Mouse (Mus musculus): Measurements from ENCODE around the gene Ubac2.

Gene Ubac2

GRCm38 (mm10) chr14:122012193-122012592 lies 133.8 kb downstream of the Ubac2 start:
- no peak for DNase-seq

GRCm38 (mm10) chr14:122012814-122013213 lies 134.4 kb downstream of the Ubac2 start:
- DNase-seq = no peak

GRCm38 (mm10) chr14:122013417-122013951 lies 135.1 kb downstream of the Ubac2 start:
- DNase-seq = no peak

GRCm38 (mm10) chr14:122017958-122018357 lies 139.5 kb downstream of the Ubac2 start:
- DNase-seq = no peak

- no peak for DNase-seq
Observed at GRCm38 (mm10) chr14:122019389-122019788, 141.0 kb downstream of the Ubac2 start.

- DNase-seq = no peak
Observed at GRCm38 (mm10) chr14:122020567-122020966, 142.1 kb downstream of the Ubac2 start.

GRCm38 (mm10) chr14:122023054-122023453 lies 144.6 kb downstream of the Ubac2 start:
- DNase-seq = no peak

GRCm38 (mm10) chr14:122023928-122024327 lies 145.5 kb downstream of the Ubac2 start:
- DNase-seq = no peak

- DNase-seq = no peak
Observed at GRCm38 (mm10) chr14:122028926-122029745, 150.7 kb downstream of the Ubac2 start.

- no peak for DNase-seq
Observed at GRCm38 (mm10) chr14:122029851-122030250, 151.4 kb downstream of the Ubac2 start.

GRCm38 (mm10) chr14:122032045-122032444 lies 153.6 kb downstream of the Ubac2 start:
- no peak for DNase-seq

- no peak for DNase-seq
Observed at GRCm38 (mm10) chr14:122034451-122034850, 156.0 kb downstream of the Ubac2 start, which contains the start of gene Timm8a2. TSS of gene Timm8a2 (plus strand) at chr14:122034674.

GRCm38 (mm10) chr14:122035181-122035580 lies 156.8 kb downstream of the Ubac2 start:
- DNase-seq = no peak

GRCm38 (mm10) chr14:122035860-122036259 lies 157.4 kb downstream of the Ubac2 start:
- no peak for DNase-seq

GRCm38 (mm10) chr14:122038874-122039647 lies 160.6 kb downstream of the Ubac2 start:
- no peak for DNase-seq

- DNase-seq = no peak
Observed at GRCm38 (mm10) chr14:122041413-122041825, 163.0 kb downstream of the Ubac2 start.

GRCm38 (mm10) chr14:122042142-122042694 lies 163.8 kb downstream of the Ubac2 start:
- DNase-seq = no peak

- no peak for DNase-seq
Observed at GRCm38 (mm10) chr14:122047784-122048183, 169.4 kb downstream of the Ubac2 start.

GRCm38 (mm10) chr14:122048816-122049215 lies 170.4 kb downstream of the Ubac2 start:
- no peak for DNase-seq

- DNase-seq = no peak
Observed at GRCm38 (mm10) chr14:122052896-122053635, 174.6 kb downstream of the Ubac2 start.

GRCm38 (mm10) chr14:122056871-122057270 lies 178.5 kb downstream of the Ubac2 start:
- DNase-seq = no peak

- no peak for DNase-seq
Observed at GRCm38 (mm10) chr14:122057941-122058346, 179.5 kb downstream of the Ubac2 start.

Measured in cerebellum, postnatal 25 days (tissue).